Mouse (Mus musculus): ENCODE data around the gene Tmem92.
"Not testable (repeated sequence)": the region's sequence is repeated elsewhere in the genome, so short reads cannot be mapped to it uniquely, and the experiment has no call there.

The Tmem92 gene

DNA sequence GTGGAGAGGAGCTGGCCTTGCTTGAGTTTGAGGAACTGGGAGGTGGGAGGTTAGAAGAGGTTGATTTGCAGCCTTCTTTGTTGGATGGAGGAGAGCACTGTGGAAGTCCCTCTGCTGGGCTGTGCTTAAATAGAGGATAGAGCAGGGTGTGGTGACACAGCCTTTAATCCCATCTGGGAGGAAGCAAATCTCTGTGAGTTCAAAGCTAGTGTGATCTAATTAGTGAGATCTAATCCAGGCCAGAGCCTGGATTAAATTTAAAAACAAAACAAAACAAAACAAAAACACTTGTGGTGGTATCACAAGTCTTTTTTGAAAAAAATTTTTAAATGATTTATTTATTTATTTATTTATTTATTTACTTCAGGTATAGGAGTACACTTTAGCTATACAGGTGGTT is at the start of gene Tmem92:
Gene Tmem92, minus strand, starts transcription at position 101 of the 400 bp plus-strand sequence.
- DNase-seq, result no peak

DNA sequence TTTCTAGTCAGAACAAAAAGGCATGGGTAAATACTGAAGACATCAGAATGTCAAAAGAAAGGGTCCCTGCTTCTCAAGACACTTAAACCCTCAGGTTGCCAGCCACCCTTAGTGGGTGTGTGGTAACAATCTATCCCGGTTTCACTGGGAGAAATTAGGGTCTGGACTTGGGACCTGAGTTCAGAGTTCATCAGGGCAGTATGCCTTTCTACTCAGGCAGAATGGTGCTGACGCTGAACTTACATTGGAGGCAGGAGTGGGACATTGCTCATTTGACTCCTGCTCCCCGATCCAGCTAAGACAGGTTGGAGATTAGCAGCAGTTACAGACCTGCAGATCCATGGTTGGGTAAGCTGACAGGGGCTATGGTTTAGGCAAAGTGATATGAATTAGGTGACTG is 46.5 kb upstream of the Tmem92 start:
- DNase-seq, result peak; percentile 60 to 73

DNA sequence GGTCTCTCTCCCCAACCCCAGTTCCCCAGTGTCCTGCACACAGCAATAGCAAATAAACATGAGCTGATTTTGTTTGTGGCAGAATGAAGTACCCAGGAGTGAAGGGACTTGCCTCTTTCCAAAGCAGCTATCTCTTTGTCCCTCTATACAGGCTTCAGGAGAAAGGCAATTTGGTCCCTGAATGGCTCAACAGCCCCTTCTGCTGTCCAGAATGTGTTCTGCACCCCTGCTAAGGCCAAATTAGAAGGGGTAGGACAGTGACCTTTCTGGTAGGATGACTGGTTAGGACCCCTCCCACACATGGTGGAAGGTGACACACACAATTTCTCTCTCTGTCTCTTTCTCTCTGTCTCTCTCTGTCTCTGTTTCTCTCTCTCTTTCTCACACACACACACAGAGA is 36.9 kb upstream of the Tmem92 start:
- DNase-seq, result peak in 1 of 2 experiments; percentile 8

DNA sequence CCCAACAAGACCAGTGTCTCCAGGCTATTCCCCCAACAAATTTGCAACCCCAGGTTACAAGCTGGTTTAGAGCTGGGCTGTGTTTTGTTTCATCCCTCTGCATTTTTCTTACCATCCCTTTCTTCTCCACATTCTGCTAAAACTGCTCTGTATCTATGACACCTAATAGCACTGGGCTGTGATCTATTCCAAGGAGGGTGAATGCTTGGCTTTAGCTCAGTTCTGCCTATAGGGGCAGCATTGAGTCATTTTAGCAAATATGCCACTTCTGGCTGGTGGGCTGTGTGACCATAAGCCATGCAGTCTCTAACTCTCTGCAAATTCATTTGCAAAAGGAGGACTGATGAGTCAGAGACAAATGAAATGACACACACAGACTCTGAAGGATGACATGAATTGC is 36.4 kb upstream of the Tmem92 start:
- not testable (repeated sequence) for DNase-seq

DNA sequence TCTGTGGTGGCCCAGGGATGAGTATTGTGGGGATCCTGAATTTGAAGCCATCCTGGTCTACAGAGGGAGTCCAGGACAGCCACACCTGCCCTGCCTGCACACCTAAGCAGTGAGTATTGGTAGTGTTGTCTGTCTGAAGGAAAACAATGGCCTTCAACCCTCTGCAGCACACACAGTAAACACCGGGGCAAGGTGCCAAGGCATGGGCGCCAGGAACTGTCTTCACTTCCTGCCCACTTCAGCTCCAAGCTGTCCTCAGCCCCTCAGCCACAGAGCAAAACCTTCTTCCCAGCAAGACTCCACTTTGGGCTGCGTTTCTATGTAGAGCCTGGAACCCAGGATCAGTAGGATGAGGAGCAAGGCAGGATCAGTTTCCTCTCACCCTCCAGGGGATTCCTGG is 29.0 kb upstream of the Tmem92 start:
- DNase-seq, result peak; percentile 44 to 55

DNA sequence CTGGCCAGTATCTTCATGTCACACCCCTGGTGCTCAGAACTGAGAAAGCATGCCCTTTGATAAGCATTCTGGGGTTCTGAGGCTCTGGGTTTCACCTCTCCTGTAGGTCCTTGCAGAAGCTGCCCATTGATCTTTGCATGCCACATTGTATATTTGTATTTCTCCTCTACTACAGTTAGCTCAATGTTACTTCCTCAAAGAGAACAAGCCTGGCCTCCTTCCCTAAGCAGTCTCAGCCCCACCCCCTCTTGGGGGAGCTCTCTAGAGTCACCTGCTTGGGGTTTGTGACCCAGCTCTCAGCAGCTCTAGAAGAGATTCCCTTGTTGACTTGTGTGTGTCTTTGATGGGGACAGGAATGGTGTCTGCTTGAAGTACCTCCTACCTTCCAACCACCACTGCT is 9.2 kb upstream of the Tmem92 start:
- DNase-seq, result no peak

DNA sequence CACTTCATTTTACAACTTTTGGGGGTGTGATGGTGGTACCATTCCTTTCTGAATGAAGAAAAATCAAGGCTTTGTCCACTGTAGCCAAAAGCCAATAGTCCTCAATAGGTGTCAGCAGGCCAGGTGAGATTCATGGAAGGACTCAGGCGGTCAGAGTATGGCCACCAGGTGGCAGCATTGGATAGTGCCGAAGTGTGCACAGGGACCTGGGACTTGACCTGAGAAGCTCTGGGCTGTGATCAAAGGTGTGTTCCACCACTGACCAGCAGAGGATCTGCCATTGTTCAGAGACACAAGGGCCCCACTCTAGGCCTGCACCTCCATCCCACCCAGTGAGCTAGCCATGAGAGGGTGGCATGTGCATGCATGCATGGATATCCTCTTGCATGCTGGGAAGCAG is 2.7 kb upstream of the Tmem92 start:
- peak; percentile 79 to 89 for DNase-seq

DNA sequence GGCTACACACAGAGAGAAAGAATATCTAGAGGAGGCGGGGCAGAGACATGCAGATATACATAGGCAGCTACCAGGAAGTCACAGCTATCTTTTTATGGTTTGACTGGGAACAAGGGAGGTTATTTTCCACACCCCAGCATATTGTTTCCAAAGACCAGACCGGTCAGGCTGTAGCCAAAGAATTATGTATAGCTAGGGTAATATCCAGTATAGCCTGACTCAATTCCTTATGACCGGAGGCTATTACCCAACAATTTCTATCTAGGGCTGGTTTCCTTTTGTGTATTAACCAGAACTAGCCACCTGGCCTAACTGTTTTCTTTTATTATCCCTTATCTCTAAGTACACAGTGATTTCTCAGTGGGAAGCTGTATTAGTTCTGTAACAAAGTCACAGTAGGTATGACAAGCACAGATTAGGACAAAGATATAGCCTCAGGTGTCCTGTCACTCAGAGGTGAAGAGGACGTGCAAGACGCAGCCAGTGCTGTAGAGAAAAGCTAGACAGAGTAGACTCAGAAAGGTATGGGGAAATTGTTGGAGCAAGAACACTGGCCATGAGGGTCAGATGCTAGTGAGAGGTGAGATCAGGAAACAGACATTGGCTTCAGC is 7.5 kb downstream of the Tmem92 start:
- DNase-seq, result no peak

DNA sequence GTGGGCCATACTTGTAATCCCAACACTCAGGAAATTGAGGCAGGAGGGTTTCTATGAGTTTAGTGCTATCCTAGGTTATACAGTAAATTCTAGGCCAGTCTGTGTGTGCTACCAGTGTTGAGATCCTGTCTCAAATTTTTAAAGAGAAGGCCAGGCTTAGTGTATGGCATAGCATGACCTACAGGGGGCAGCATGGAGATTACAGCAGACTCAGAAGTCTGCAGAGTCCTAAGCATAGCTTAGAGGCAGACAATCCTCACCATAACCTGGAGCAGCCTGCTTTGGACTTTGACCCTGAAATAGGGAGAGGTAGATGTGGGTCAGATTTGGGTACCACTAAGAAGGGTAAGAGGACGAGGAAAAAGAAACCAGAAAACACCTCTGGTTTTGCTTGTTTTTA is 8.7 kb downstream of the Tmem92 start:
- DNase-seq, result no peak

DNA sequence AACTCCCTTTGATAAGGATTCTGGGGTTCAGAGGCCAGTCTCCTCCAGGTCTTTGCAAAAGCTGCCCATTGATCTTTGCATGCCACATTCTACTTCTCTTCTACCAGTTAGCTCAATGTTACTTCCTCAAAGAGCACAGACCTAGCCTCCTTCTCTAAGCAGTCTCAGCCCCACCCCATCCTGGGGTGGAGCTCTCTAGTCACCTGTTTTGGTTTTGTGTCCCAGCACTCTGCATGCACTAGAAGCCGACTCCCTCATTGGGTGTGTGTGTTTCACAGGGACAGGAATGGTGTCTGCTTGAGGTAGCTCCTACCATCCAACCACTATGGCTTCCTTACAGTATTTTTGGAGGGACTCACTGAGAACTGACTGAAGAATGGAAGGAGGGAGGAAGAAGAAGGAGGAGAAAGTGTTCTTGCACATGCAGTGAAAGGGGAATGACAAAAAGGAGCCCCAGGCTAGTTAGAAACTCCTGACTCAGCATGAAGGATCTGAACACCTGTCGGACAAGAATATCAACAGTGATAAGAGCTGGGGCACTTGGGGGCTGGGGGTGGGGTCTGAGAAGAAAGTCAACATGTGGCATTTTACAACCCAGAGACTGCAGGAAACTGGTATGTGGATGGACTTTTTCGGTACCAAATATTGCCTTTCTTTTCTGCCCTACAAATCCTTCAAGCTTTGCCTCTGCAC is 10.0 kb downstream of the Tmem92 start:
- no peak for DNase-seq

DNA sequence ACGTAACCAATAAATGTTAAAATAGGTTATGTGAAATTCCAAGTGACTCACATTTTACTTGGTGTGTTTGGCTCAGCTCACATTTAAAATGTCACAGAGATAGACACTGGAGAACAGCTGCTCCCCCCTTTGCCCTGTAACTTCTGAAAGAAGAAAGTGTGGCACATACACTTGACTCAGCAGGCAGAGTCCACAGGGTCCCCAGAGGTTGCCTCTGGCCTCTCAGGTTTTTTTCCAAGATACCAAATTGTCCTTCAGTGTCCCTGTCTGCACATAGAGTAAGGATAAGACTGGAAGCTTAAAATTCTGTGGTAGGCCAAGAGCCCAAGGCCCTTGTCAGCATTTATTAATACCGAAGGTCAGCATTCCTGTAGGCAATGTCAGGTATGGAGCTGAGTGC is 15.3 kb downstream of the Tmem92 start:
- DNase-seq, result no peak

DNA sequence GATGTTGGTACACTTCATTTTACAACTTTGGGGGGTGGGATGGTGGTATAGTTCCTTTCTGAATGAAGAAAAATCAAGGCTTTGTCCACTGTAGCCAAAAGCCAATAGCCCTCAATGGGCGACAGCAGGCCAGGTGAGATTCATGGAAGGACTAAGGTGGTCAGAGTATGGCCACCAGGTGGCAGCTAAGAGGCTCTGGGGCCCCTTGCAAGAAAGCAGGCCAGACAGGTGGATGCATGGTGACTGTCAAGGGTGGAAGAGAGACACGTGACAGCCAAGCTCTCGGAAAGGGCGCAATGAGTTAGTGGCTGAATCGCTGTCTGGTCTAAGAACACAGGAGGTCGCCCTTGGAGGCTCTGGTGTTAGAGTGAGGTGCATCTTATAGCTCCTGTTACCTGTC is 19.7 kb downstream of the Tmem92 start:
- DNase-seq, result no peak

DNA sequence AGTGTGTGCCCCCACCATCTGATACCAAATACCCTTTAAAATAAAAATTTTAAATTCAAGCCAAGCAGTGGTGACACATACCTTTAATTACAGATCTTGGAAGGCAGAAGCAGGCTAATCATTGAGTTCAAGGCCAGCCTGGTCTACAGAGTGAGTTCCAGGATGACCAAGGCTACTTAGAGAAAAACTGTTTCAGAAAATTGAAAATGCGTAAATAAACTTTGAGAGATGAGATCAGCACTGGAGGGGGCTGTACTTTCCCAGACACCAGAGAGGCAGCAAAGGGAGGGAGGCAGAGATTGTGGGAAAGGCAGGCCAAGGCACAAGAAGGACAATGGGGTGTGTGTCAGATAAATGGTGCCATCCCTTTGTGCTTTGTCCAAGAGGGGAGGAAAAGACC is 20.2 kb downstream of the Tmem92 start:
- no peak for DNase-seq

DNA sequence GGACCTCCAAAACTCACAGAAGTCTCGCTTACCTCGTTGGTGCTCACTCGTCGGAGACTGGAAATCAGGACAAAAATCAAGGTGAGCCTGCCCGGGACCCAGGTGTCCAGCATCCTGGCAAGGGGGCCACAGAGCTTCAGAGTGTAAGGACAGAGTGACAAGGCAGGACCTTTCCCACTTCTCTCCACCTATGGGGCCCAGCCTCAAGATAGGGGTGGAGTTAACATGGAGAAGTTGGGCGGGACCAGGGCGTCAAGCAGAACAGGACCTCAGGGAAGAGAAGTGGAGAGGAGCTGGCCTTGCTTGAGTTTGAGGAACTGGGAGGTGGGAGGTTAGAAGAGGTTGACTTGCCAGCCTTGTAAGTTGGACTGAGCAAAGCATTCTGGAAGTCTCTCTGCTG is 21.7 kb downstream of the Tmem92 start:
- DNase-seq, result no peak

DNA sequence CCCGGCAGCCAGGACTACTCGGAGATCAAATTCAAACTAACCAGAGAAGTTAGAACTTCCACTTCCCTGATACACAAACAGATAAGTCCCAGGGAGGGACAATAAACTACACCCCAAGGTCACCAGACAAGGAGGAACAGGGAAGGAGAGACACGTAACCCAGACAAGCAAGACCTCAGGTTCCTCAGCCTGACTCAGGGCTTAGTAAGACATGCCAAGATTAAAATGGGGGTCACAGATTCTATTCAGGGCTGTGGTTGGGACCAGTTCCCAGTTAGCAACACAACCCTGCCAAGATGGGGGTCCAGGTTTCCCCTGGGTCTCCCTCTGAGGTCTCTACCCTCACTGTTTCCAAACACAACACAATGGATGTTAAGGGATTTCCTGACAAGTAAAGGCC is 22.1 kb downstream of the Tmem92 start:
- DNase-seq, result no peak

DNA sequence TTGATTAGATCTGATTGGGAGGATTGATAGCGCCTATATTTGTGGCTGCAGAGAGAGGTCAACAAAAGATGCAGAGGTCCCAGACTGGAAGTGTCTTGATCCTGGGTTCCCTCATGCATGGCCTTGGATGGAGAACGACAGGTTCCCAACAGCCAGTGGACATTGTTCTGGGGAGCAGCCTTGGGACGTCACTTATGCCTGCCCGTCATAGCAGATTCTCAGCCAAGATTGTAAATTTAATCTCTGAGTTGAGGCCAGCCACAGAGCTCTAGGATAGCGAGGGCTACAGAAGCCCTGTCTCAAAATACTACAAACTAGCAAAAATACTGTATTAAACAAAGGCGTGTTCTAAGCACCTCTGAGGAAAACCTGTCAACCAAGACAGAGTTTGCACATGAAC is 22.6 kb downstream of the Tmem92 start:
- no peak for DNase-seq

DNA sequence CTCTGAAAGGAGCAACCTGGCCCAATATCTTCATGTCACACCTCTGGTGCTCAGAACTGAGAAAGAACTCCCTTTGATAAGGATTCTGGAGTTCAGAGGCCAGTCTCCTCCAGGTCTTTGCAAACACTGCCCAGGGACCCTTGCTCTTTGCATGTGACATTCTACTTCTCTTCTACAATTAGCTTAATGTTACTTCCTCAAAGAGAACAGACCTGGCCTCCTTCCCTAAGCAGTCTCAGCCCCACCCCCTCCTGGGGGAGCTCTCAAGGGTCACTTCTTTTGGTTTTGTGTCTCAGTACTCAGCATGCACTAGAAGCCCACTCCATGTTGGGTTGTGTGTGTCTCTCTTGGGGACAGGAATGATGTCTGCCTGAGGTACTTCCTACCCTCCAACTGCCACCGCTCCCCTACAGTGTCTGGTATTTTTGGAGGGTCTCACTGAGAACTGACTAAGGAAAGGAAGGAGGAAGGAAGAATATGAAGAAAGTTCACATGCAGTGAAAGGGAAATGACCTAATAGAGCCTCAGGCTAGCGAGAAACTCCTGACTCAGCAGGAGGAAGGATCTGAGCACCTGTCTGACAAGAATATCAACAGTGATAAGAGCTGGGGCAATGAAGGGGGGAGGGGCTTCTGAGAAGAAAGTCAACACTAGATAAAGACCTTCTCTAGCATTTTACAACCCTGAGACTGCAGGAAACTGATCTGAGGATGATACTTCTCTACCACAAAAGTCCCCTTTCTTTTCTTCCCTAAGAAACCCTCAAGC is 29.4 kb downstream of the Tmem92 start:
- DNase-seq, result no peak

DNA sequence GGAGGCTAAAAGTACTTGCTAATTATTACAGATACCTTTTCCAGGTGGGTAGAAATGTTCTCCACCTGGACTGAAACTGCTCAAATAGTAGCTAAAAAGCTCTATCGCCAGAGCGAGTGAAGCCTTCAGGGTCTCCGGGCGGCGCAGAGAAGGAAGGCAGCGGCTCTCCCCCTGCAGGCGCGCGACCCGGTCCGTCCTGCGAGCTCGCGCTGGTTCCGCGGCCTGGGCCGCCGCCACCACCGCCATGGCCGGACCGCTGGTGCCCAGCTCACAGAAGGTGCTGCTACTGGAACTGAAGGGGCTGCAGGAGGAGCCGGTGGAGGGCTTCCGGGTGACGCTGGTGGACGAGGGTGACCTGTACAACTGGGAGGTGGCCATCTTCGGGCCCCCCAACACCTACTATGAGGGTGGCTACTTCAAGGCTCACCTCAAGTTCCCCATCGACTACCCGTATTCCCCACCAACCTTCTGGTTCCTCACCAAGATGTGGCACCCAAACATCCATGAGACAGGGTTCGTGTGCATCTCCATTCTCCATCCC is 40.7 kb downstream of the Tmem92 start, which contains the start of gene Cdc34b:
Gene Cdc34b, plus strand, starts transcription at position 51 of the 541 bp plus-strand sequence.
- no peak for DNase-seq

DNA sequence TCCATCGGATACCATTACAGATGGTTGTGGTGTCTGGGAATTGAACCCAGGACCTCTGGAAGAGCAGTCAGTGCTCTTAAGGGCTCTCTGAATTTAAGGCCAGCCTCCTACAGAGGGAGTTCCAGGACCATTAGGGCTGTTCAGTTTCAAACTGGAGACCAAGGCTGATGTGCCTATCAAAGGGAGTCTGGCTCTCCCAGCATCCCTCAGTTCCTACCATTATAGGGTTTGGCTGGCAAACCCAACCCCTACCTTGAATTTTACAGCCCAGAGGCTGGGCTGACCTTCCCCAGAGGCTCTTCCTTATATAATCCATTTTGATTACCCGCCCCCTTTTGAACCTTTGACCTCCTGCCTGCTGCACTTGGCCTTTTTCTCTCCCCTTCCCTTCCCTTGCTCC is 46.8 kb downstream of the Tmem92 start:
- DNase-seq, result no peak

DNA sequence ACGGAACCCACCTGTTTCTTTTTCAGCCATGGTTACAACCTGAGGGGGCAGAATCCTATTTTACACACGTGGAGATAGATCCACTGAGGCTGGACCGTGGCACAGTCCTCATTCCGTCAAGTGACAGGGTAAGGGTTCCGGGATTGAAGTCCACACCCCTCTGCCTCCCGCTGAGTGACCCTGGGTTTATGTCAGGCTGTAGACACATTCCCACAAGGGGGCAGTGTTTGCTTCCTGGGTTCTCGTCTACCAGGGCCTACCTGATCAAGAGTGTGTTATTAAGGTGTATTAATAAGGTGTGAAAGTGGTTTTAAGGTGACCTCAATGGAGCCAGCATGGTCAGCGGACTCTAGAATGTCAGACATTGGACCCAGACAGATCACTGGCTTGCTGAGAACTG is 49.7 kb downstream of the Tmem92 start:
- DNase-seq, result peak; percentile 68 to 71

DNA sequence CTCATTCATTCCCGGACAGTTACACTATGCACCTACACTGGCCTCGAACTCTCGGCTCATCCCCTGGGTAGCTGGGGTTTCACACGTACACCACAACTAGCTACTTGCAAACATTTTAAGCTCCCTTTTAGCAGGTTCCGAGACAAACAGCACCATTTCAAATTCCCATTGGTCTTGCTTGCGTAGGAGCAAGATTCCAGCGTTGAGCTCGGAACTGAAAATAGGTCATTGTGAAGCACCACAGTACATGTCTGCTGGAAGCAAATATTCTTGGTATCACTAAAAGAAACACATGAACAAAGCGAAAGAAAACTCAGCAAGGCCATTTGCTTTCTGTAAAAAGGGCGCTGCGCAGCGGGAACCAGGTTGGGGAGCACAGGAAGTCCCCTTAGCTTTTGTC is 51.3 kb downstream of the Tmem92 start:
- DNase-seq, result no peak

DNA sequence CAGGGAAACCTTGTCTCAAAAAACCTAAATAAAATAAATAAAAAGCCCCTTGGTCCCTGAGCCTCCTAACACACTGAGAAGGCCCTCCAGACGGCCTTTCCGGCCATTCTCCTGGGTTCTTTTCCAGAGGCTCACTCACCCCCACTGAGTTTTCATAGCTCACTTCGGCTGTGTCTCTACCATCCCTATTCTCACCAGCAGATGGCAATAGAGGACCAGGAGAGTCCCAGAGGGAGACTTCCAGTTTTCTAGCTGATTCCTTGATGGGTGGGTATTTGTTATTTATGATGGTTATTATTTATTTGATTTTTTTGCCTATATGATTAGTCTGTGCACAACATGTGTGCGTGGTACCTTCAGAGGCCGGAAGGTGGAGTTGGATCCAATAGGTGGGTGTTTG is 52.2 kb downstream of the Tmem92 start:
- peak; percentile 49 to 83 for DNase-seq

DNA sequence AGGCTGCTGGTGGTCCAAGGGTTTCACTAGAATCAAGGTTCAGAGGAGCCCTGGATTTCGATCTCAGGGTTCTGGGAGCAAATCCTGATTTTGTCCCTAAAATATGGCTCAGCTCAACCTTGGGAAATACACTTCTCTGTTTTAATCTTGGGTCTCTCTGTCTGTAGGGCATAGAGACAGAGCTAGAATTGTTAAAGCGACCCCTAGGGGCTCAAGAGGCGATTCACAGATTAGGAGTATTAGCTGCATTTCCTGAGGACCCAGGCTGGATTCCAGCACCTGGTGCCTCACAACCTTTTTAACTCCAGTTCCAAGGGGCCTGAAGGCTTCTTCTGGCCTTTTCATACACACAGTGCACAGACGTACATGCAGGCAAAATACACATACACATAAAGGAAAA is 52.9 kb downstream of the Tmem92 start:
- DNase-seq, result no peak

DNA sequence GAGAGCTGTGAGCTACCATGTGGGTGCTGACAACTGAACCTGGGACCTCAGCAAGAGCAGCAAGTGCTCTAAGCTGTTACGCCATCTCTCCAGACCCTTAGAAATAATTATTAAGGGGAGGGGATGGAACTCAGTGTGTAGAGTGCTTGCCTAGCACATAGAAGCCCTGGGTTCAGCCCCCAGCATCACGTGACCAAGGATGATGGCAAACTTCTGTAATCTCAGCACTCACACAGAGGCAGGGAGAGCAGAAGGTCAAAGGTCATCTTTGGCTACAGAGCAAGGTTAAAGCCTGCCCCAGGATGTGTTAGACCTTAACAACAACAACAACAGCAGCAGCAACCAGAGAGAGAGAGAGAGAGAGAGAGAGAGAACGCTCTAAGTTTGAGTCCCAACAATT is 54.0 kb downstream of the Tmem92 start:
- DNase-seq, result no peak
